ENCODE assay signal across 34 mouse cellular contexts in the genomic region with DNA sequence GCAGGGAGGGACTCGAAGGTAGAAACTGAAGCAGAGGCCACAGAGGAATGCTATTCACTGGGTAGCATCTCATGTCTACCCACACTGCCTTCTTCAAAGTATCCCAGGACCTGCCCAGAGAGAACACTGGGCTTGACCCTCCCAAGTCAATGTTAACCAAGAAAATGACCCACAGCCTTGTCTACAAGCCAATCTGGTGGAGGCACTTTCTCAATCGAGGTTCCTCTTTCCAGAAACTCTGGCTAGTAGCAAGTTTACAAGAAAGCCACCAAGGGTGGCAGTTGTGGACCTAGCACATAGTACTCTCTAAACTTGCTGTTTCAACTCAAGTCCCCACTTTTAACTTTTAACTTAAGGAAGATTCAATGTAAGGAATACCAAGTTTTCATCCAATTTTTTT. TPM values are rescaled to one million over a fixed set of nuclear protein-coding genes. Genes with fewer than 3 reads are reported as not detected.
DNase-seq lines count a peak whose midpoint lies in the region; ATAC-seq and TF ChIP-seq lines count a peak whose summit lies in the region.
"Had no signal": no experiment of that assay in that cellular context is flagged by ENCODE, and none has a peak within 500 bp of the region (broad histone marks: within the 10 kb centered on the region; RNA-seq: fewer than 3 reads in every experiment).

No protein-coding gene starts in this region.

- peak; percentile 30 for DNase-seq in heart, adult 8-10 months (ENCODE audit: low spot score)
- peak; percentile 14 for DNase-seq in brain, adult 2 months (ENCODE audit: low read depth, low spot score)
- DNase-seq in lung, adult 2 months: no peak
- no peak for DNase-seq in embryo, embryonic 10 days (ENCODE audit: low spot score)
- no peak for DNase-seq in spleen, postnatal 10 days (ENCODE audit: low spot score in 2 of 2)
- DNase-seq: adrenal gland, adult 8-10 months; cerebellum, adult 18-20 months; cerebellum, postnatal 10 days; gastrocnemius, postnatal 36 days; heart, postnatal 36 days; kidney, adult 11 months; kidney, postnatal 25 days; liver; lung, embryonic 14.5 days; retina, postnatal 1 day; right cerebral cortex, postnatal 14 days; thymus, adult 18-20 months; thymus, postnatal 25 days had no signal

- ATAC-seq in heart, embryonic 11.5 days (replicated peaks; ENCODE audit: insufficient number of reproducible peaks, low FRiP score, low TSS enrichment): no peak
- peak; percentile 48; the same call in 1 of the 2 replicates for ATAC-seq in neutrophil, adult 5-6 weeks (ENCODE audit: extremely low read depth, insufficient number of reproducible peaks, low FRiP score, poor library complexity, severe bottlenecking)
- ATAC-seq: CD4-positive, CD25-positive, alpha-beta regulatory T cell, adult 4 months; forebrain, embryonic 14.5 days; inflammation-experienced regulatory T-cells, adult 6 months; midbrain, embryonic 16.5 days had no signal

- TF ChIP-seq POLR2A in lung, adult 2 months (IDR thresholded peaks at IDR 0.05; ENCODE audit: borderline replicate concordance, extremely low read depth, low read depth, low read length): no peak

- no peak overlapping the region for H3K27ac ChIP-seq in heart, embryonic 11.5 days (ENCODE audit: low read depth, low read length)
- H3K27ac ChIP-seq in macrophage: peak overlapping the region; percentile 99
- H3K27ac ChIP-seq: embryonic facial prominence, embryonic 10.5 days; embryonic facial prominence, embryonic 15.5 days; heart, embryonic 10.5 days; hindbrain, embryonic 15.5 days; liver, embryonic 14.5 days; neural tube, embryonic 12.5 days; stomach, postnatal 0 days had no signal

- 52% methylated on average over 2 of the region's 2 CpGs for WGBS in heart, embryonic 11.5 days (ENCODE audit: insufficient replicate concordance)
- 38% methylated on average over 2 of the region's 2 CpGs for WGBS in macrophage (ENCODE audit: missing documents)
- 57% methylated on average over 2 of the region's 2 CpGs for WGBS in lung, adult 2 months

- H3K4me1 ChIP-seq in heart, embryonic 11.5 days (ENCODE audit: control insufficient read depth, insufficient read depth, low read length): peaks cover 7% of the 10 kb centered on the region; the same call in 1 of the 2 replicates
- no peaks in the 10 kb centered on the region for H3K4me1 ChIP-seq in lung, adult 2 months (ENCODE audit: control insufficient read depth, insufficient read depth, low read length)
- H3K4me1 ChIP-seq: embryonic facial prominence, embryonic 10.5 days; embryonic facial prominence, embryonic 15.5 days; hindbrain, embryonic 15.5 days; neural tube, embryonic 12.5 days had no signal

- no peaks in the 10 kb centered on the region for H3K27me3 ChIP-seq in heart, embryonic 11.5 days (ENCODE audit: control insufficient read depth, insufficient read depth, low read length)
- H3K27me3 ChIP-seq: embryonic facial prominence, embryonic 15.5 days; hindbrain, embryonic 15.5 days; neural tube, embryonic 12.5 days had no signal

- H3K79me2 ChIP-seq in macrophage (ENCODE audit: inconsistent target): peaks cover 87% of the 10 kb centered on the region

- H3K9me3 ChIP-seq in heart, embryonic 11.5 days (replicated peaks; ENCODE audit: control insufficient read depth, low read length): no peaks in the 10 kb centered on the region
- H3K9me3 ChIP-seq: embryonic facial prominence, embryonic 10.5 days; embryonic facial prominence, embryonic 15.5 days; heart, embryonic 10.5 days; hindbrain, embryonic 15.5 days; neural tube, embryonic 12.5 days had no signal

- no peak overlapping the region for H3K9ac ChIP-seq in heart, embryonic 11.5 days (ENCODE audit: low read depth, low read length)
- H3K9ac ChIP-seq: embryonic facial prominence, embryonic 15.5 days; hindbrain, embryonic 15.5 days; liver, embryonic 14.5 days; lung, embryonic 14.5 days; neural tube, embryonic 12.5 days had no signal

- H3K4me2 ChIP-seq in heart, embryonic 11.5 days: no peak overlapping the region
- H3K4me2 ChIP-seq: embryonic facial prominence, embryonic 15.5 days; hindbrain, embryonic 15.5 days; lung, embryonic 14.5 days; midbrain, embryonic 11.5 days; neural tube, embryonic 12.5 days had no signal

- H3K36me3 ChIP-seq in heart, embryonic 11.5 days (ENCODE audit: control insufficient read depth, insufficient read depth, low read length): no peaks in the 10 kb centered on the region
- peaks cover 39% of the 10 kb centered on the region for H3K36me3 ChIP-seq in macrophage (ENCODE audit: inconsistent target)
- H3K36me3 ChIP-seq: embryonic facial prominence, embryonic 10.5 days; embryonic facial prominence, embryonic 15.5 days; heart, embryonic 10.5 days; hindbrain, embryonic 15.5 days; neural tube, embryonic 12.5 days had no signal

- H3K4me3 ChIP-seq in heart, embryonic 11.5 days (ENCODE audit: low read depth, low read length): no peak overlapping the region
- H3K4me3 ChIP-seq in macrophage (ENCODE audit: inconsistent target): peak overlapping the region; percentile 76
- H3K4me3 ChIP-seq in lung, adult 2 months (replicated peaks; ENCODE audit: extremely low read depth, low read depth, low read length): no peak overlapping the region
- H3K4me3 ChIP-seq: embryonic facial prominence, embryonic 10.5 days; embryonic facial prominence, embryonic 15.5 days; heart, embryonic 10.5 days; hindbrain, embryonic 15.5 days; myocyte; neural tube, embryonic 12.5 days had no signal

- no peak for TF ChIP-seq CTCF in lung, adult 2 months (IDR thresholded peaks at IDR 0.05; ENCODE audit: insufficient read depth, low read length)

RNA-seq across cellular contexts. Expression of gene C3ar1, which starts 3.3 kb away (rescaled TPM):
- total RNA-seq in heart, adult 8-10 months (2022): 1 to 10 TPM; 2.0 to 3.5 (median 2.5) TPM
- polyA plus RNA-seq in heart, embryonic 11.5 days (2014; fragmentation: Nextera tagmentation; extraction: Ambion mirVana): 1.4 and 1.5 TPM in 2 replicates
- 100 to 1,000 TPM in 20 of 26 experiments, 10 to 100 TPM in 6; 26.3 to 225 (median 136) TPM for total RNA-seq in macrophage (2018; cell fraction: chromatin; rRNA removed)
- 100 to 1,000 TPM; 577 to 982 (median 775) TPM for total RNA-seq in macrophage (2018; cell fraction: cytosol; rRNA removed)
- 1,000 to 10,000 TPM in 1 of 26 experiments, 100 to 1,000 TPM in 25; 108 to 1,011 (median 584) TPM for total RNA-seq in macrophage (2018; cell fraction: nucleus; rRNA removed)
- polyA plus RNA-seq in macrophage (2018): 541 to 857 TPM (median 783 TPM) in 3 replicates
- total RNA-seq in neutrophil, adult 5-6 weeks (2017): 1.4 and 1.5 TPM in 2 replicates
- 1.9 and 3.7 TPM in 2 replicates for polyA plus RNA-seq in lung, adult 2 months (2012; rRNA removed)

RNA-seq across cellular contexts. Expression of gene Necap1, which starts 21.6 kb away (rescaled TPM):
- total RNA-seq in heart, adult 8-10 months (2022): 10 to 100 TPM; 17.1 to 22.1 (median 20.1) TPM
- 64.4 and 67.8 TPM in 2 replicates for polyA plus RNA-seq in heart, embryonic 11.5 days (2014; fragmentation: Nextera tagmentation; extraction: Ambion mirVana)
- 100 to 1,000 TPM in 18 of 26 experiments, 10 to 100 TPM in 8; 42.4 to 263 (median 153) TPM for total RNA-seq in macrophage (2018; cell fraction: chromatin; rRNA removed)
- 10 to 100 TPM; 15.9 to 61.6 (median 51.9) TPM for total RNA-seq in macrophage (2018; cell fraction: cytosol; rRNA removed)
- 100 to 1,000 TPM in 12 of 26 experiments, 10 to 100 TPM in 14; 39.8 to 139 (median 93.1) TPM for total RNA-seq in macrophage (2018; cell fraction: nucleus; rRNA removed)
- 43.5 to 54.5 TPM (median 45.5 TPM) in 3 replicates for polyA plus RNA-seq in macrophage (2018)
- 33.2 and 37.3 TPM in 2 replicates for total RNA-seq in neutrophil, adult 5-6 weeks (2017)
- 11.5 and 16.7 TPM in 2 replicates for polyA plus RNA-seq in lung, adult 2 months (2012; rRNA removed)

RNA-seq across cellular contexts. Expression of gene Foxj2, which starts 33.0 kb away (rescaled TPM):
- total RNA-seq in heart, adult 8-10 months (2022): 10 to 100 TPM; 26.3 to 31.5 (median 29.1) TPM
- 4.9 and 5.9 TPM in 2 replicates for polyA plus RNA-seq in heart, embryonic 11.5 days (2014; fragmentation: Nextera tagmentation; extraction: Ambion mirVana)
- 10 to 100 TPM in 20 of 26 experiments, 1 to 10 TPM in 6; 2.6 to 31.0 (median 16.2) TPM for total RNA-seq in macrophage (2018; cell fraction: chromatin; rRNA removed)
- 10 to 100 TPM in 25 of 26 experiments, 1 to 10 TPM in 1; 9.2 to 27.1 (median 21.6) TPM for total RNA-seq in macrophage (2018; cell fraction: cytosol; rRNA removed)
- total RNA-seq in macrophage (2018; cell fraction: nucleus; rRNA removed): 10 to 100 TPM in 25 of 26 experiments, 1 to 10 TPM in 1; 8.9 to 41.2 (median 20.1) TPM
- polyA plus RNA-seq in macrophage (2018): 12.2 to 18.5 TPM (median 15.1 TPM) in 3 replicates
- 32.8 and 38.8 TPM in 2 replicates for total RNA-seq in neutrophil, adult 5-6 weeks (2017)
- 16.5 and 19.9 TPM in 2 replicates for polyA plus RNA-seq in lung, adult 2 months (2012; rRNA removed)

RNA-seq across cellular contexts. Expression of gene Slc2a3, which starts 51.3 kb away (rescaled TPM):
- 1 to 10 TPM; 2.3 to 2.9 (median 2.4) TPM for total RNA-seq in heart, adult 8-10 months (2022)
- 27.5 and 33.2 TPM in 2 replicates for polyA plus RNA-seq in heart, embryonic 11.5 days (2014; fragmentation: Nextera tagmentation; extraction: Ambion mirVana)
- total RNA-seq in macrophage (2018; cell fraction: chromatin; rRNA removed): 1 to 10 TPM in 21 of 26 experiments, under 1 TPM in 5; 0.51 to 9.7 (median 4.3) TPM
- total RNA-seq in macrophage (2018; cell fraction: cytosol; rRNA removed): 1 to 10 TPM; 2.2 to 7.4 (median 4.6) TPM
- 10 to 100 TPM in 2 of 26 experiments, 1 to 10 TPM in 24; 1.3 to 10.6 (median 3.9) TPM for total RNA-seq in macrophage (2018; cell fraction: nucleus; rRNA removed)
- polyA plus RNA-seq in macrophage (2018): 2.4 to 6.9 TPM (median 3.4 TPM) in 3 replicates
- total RNA-seq in neutrophil, adult 5-6 weeks (2017): 315 and 331 TPM in 2 replicates
- 2.6 and 7.4 TPM in 2 replicates for polyA plus RNA-seq in lung, adult 2 months (2012; rRNA removed)

Comparison
In these comparisons a context has a peak if more than half of its experiments do, and no peak if none do; other contexts are left out.
1. DNase-seq: peak in heart, adult 8-10 months (single experiment) and brain, adult 2 months (single experiment); none in lung, adult 2 months (single experiment), embryo, embryonic 10 days (single experiment) and spleen, postnatal 10 days (0 of 2).
2. RNA of gene C3ar1, which starts 3.3 kb away (polyA plus RNA-seq): 541 to 857 TPM in macrophage; 1.9 to 3.7 TPM in lung, adult 2 months and 1.4 to 1.5 TPM in heart, embryonic 11.5 days; every median in the first group is over 100 times any median in the second.